Mouse (Mus musculus) kidney, embryonic 15.5 days (tissue): ENCODE data around the gene Tinagl1. TPM values are rescaled to one million over a fixed set of nuclear protein-coding genes. Genes with fewer than 3 reads are reported as not detected.

Source experiments
- ATAC-seq: fragments of 200-750 bp; cut with Nextera tagmentation; replicated peaks from 2 replicates; pipeline ENCODE4 v1.8.0; 2017; ENCODE audit warnings: moderate TSS enrichment; ENCODE audit not compliant: low FRiP score
- H3K27ac ChIP-seq: fragments of 300-500 bp; sonication (generic); 2 replicates; pipeline ENCODE4 v1.5.1; 2015; ENCODE audit warnings: mild to moderate bottlenecking, inconsistent platforms
- H3K27me3 ChIP-seq: fragments of 300-500 bp; sonication (generic); 2 replicates; pipeline ENCODE4 v1.6.1; 2015; ENCODE audit warnings: inconsistent platforms
- H3K36me3 ChIP-seq: fragments of 300-500 bp; sonication (generic); 2 replicates; pipeline ENCODE4 v1.6.1; 2015; ENCODE audit warnings: inconsistent platforms
- H3K4me1 ChIP-seq: fragments of 300-500 bp; sonication (generic); 2 replicates; pipeline ENCODE4 v1.6.1; 2015; ENCODE audit warnings: inconsistent platforms
- H3K4me2 ChIP-seq: fragments of 300-500 bp; sonication (generic); 2 replicates; pipeline ENCODE4 v1.6.1; 2015; ENCODE audit warnings: moderate library complexity, mild to moderate bottlenecking, inconsistent platforms
- H3K4me3 ChIP-seq: fragments of 300-500 bp; sonication (generic); replicated peaks from 2 replicates; pipeline ENCODE4 v1.5.1; 2015; ENCODE audit warnings: mild to moderate bottlenecking, inconsistent platforms
- H3K9ac ChIP-seq: fragments of 300-500 bp; sonication (generic); 2 replicates; pipeline ENCODE4 v1.6.1; 2015; ENCODE audit warnings: mild to moderate bottlenecking, inconsistent platforms
- H3K9me3 ChIP-seq: fragments of 300-500 bp; sonication (generic); replicated peaks from 2 replicates; pipeline ENCODE4 v1.6.1; 2016; ENCODE audit warnings: inconsistent platforms
- WGBS: fragments of 180-500 bp; shearing (Covaris S2); methylation state at CpG from one replicate; pipeline ENCODE4 v1.1.7; 2015; ENCODE audit warnings: mixed read lengths; 5-methylcytosine and 5-hydroxymethylcytosine counted together
- polyA plus RNA-seq: library from polyadenylated mRNA; unstranded; fragments of >200 nt; fragmentation: Nextera tagmentation; extraction: Ambion mirVana; gene quantifications from 2 replicates; pipeline ENCODE4 v1.2.1, GENCODE M21; 2015

Gene Tinagl1
- polyA plus RNA-seq, 1 experiment from 2014 or later, result 62.7 TPM

DNA sequence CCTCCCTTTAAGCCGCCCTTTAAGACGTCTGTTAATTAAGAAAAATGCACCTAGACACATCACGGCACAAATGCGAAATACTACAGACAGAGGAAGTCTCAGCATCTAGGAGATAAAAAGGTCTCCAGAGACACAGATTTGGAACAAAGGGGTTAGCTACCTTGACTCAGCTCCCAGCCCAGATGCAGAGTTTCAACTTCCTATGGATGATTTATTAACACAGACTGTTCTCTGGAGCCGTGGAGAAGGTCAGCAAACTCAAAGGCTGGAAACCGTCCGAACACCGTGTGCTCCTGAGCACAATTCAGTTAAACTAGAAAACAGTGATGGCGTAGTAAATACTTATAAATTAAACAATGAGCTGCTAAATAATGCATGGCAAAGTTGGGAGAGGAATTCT, 17.3 kb upstream of the Tinagl1 start:
- no peak for ATAC-seq
- no peaks in the 10 kb centered on the region for H3K9me3 ChIP-seq
- no peak overlapping the region for H3K4me2 ChIP-seq
- WGBS, result 16% methylated on average over 9 of the region's 9 CpGs
- no peak overlapping the region for H3K27ac ChIP-seq
- no peak overlapping the region for H3K4me3 ChIP-seq
- H3K27me3 ChIP-seq, result peaks cover 18% of the 10 kb centered on the region; the same call in 1 of the 2 replicates
- no peak overlapping the region for H3K9ac ChIP-seq
- H3K36me3 ChIP-seq, result no peaks in the 10 kb centered on the region
- peaks cover 14% of the 10 kb centered on the region for H3K4me1 ChIP-seq

DNA sequence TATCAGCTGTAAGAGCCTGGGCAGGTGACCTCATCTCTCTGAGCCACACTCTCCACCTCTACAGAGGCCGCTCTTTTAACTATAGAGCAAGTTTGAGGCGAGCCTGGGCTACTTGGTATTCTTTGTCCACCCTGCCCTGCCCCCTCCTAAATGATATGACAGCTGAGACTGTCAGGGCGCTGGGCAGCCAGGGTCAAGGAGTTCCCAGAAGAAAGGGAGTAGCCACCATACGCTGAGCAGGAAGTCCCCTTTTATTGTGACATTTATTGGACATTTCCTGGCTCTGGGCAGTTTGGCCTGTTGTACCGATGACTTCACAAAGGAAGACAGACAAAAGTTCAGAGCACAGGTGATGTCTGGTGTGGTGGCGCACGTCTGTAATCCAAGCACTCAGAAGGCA, 14.7 kb upstream of the Tinagl1 start:
- H3K27ac ChIP-seq, result no peak overlapping the region
- H3K4me2 ChIP-seq, result no peak overlapping the region
- peaks cover 22% of the 10 kb centered on the region for H3K4me1 ChIP-seq
- no peaks in the 10 kb centered on the region for H3K9me3 ChIP-seq
- WGBS, result 52% methylated on average over 7 of the region's 7 CpGs
- peaks cover 23% of the 10 kb centered on the region; the same call in 1 of the 2 replicates for H3K27me3 ChIP-seq
- H3K36me3 ChIP-seq, result no peaks in the 10 kb centered on the region
- no peak overlapping the region for H3K4me3 ChIP-seq
- H3K9ac ChIP-seq, result no peak overlapping the region
- 0 out of 2 replicates have a peak, but pooled peaks have one; percentile 29 for ATAC-seq

DNA sequence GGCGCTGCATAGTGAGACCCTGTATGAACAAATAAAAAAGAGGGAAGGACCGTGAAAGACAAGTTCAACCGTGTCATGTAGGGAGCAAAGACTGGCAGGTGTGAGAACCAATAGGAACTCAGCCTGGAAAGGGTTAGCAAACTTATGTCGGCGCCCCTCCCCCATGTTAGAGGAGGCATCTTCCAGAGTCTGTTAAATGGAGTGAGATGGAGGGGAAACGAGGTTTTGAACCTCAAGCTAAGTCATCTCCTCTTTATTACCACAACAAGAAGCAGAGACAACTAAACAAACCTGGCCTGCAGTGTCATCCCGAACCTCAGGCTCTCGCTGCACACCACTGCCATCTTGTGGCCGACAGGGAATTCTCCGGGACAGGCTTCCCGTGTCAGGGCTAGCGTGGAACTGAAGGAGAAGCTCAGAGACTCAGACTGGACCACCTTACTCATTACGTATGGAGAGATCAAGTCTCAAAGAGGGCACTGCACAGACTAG, 13.9 kb upstream of the Tinagl1 start:
- Histone ChIP-seq H3K27ac (no peak overlapping the region), H3K36me3 (no peaks in the 10 kb centered on the region), H3K4me2 (peak overlapping the region; percentile 44; the same call in 1 of the 2 replicates), H3K4me1 (peaks cover 22% of the 10 kb centered on the region), H3K9me3 (no peaks in the 10 kb centered on the region), H3K4me3 (no peak overlapping the region; the same call in 1 of the 2 replicates), H3K27me3 (peaks cover 21% of the 10 kb centered on the region; the same call in 1 of the 2 replicates), H3K9ac (no peak overlapping the region)
- WGBS, result 5% methylated on average over 13 of the region's 13 CpGs
- ATAC-seq, result no peak; the same call in none of the 2 replicates

DNA sequence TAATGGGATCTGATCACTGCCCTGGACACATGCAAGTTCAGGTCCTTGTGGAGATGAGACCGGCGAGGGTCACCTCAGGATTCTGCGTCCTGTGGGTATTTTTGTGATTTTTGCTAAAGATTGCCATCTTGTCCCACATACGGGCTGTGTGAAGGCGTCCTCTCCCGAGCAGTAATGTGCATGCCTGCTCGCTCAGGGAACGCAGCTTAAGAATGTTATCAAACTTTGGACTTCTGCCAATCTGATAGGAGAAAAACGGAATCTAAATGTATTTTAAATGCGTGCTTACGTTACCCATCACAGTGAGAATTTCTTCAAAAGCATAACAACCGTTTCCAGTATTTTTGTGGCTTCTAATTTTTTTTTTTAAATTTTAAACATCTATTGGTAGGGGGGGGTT, 12.0 kb upstream of the Tinagl1 start:
- WGBS, result 68% methylated on average over 12 of the region's 12 CpGs
- no peaks in the 10 kb centered on the region for H3K9me3 ChIP-seq
- no peak for ATAC-seq
- peaks cover 23% of the 10 kb centered on the region for H3K4me1 ChIP-seq
- H3K4me2 ChIP-seq, result no peak overlapping the region
- H3K27ac ChIP-seq, result no peak overlapping the region
- no peak overlapping the region for H3K4me3 ChIP-seq
- H3K27me3 ChIP-seq, result peaks cover 21% of the 10 kb centered on the region; the same call in 1 of the 2 replicates
- H3K9ac ChIP-seq, result no peak overlapping the region
- H3K36me3 ChIP-seq, result no peaks in the 10 kb centered on the region

DNA sequence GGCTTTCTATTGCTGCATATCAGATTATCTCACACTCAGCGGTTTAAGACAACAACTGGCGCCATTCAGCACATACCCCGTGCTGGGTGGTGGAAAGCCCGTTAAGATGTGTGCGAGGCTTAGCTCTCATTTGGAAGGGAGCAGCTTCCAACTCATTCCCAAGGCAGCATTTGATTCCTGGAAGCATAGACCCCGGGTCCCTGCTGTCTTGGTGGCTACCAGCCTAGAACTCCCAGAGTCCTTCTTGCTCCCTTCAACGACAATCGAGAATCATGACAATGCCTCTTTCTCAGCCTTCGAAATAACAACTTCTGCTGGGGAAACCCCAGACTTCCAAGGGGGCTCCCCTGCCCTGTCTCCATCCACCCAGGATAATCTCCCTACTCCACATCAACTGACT, 11.5 kb upstream of the Tinagl1 start:
- Histone ChIP-seq H3K4me1 (peaks cover 24% of the 10 kb centered on the region), H3K9me3 (no peaks in the 10 kb centered on the region), H3K27me3 (peaks cover 22% of the 10 kb centered on the region; the same call in 1 of the 2 replicates), H3K36me3 (no peaks in the 10 kb centered on the region), H3K4me3 (no peak overlapping the region), H3K9ac (no peak overlapping the region), H3K27ac (no peak overlapping the region), H3K4me2 (no peak overlapping the region)
- WGBS, result 75% methylated on average over 9 of the region's 9 CpGs
- ATAC-seq, result no peak

DNA sequence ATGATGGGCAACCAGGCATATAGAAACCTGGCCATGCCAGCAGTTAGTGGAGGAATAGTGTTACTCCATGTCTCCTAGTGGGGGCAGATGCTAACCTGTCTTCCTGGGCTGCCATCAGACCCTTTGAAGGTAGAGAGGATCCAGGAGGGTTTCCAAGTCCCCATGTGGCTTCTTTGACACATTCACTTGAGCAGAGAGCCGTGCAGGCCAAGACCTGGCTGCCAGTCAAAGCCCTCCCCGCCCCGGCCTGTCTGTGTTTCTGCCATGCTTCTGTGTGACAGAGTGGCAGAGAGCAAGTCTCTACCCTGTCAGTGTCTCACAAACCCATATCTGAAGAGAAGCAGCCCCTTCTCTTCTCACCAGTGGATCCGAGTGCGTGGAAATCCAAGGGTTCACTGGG, 9.0 kb upstream of the Tinagl1 start:
- Histone ChIP-seq H3K36me3 (no peaks in the 10 kb centered on the region), H3K4me2 (no peak overlapping the region), H3K27me3 (0 out of 2 replicates have a peak, but pooled peaks cover 16% of the 10 kb centered on the region), H3K9ac (no peak overlapping the region), H3K27ac (no peak overlapping the region), H3K9me3 (no peaks in the 10 kb centered on the region), H3K4me3 (no peak overlapping the region), H3K4me1 (peaks cover 25% of the 10 kb centered on the region)
- no peak for ATAC-seq
- WGBS, result 93% methylated on average over 5 of the region's 5 CpGs

DNA sequence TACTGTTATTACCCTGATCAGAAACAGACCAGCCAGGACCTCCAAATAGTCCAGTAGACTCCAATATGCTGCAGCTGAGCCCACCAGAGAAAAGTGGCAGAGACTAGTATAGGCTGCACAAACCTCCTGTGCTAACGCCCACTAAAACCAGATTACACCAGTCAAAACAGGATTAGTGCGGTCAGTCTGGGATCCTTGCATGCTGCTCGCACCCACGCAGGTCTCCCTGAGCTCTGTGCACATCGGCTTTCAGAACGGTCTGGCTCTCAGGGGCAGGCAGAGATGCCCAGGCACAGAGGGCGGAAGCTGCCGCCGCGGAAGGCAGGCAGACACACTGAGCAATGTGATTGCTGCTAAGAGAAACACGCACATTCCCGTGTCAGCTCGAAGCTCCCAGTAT, 8.1 kb upstream of the Tinagl1 start:
- Histone ChIP-seq H3K9ac (no peak overlapping the region), H3K27me3 (0 out of 2 replicates have a peak, but pooled peaks cover 16% of the 10 kb centered on the region), H3K9me3 (no peaks in the 10 kb centered on the region), H3K4me2 (no peak overlapping the region), H3K27ac (no peak overlapping the region), H3K36me3 (no peaks in the 10 kb centered on the region), H3K4me1 (peaks cover 21% of the 10 kb centered on the region), H3K4me3 (no peak overlapping the region)
- WGBS, result 82% methylated on average over 13 of the region's 13 CpGs
- no peak for ATAC-seq

DNA sequence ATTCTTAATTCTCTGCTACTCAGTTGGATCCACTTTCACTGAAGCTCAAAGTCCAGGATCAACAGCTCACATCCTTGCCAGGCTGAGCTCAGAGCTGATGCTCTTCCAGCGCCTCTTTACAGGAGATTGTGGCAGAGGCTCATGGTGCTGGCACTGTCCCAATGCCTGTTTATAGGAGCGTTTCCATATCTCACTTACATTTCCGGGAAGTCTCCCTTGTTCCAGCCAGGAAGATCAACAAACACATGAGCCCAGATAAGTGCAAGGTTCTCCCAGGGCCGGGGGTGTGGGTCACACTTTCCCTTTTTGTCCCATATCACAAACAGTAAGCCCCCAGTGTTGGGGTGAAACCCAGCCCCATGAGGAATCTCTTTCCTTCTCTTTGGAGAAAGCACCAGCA, 7.0 kb upstream of the Tinagl1 start:
- no peak overlapping the region for H3K4me2 ChIP-seq
- H3K9ac ChIP-seq, result no peak overlapping the region
- no peaks in the 10 kb centered on the region for H3K9me3 ChIP-seq
- 0 out of 2 replicates have a peak, but pooled peaks cover 16% of the 10 kb centered on the region for H3K27me3 ChIP-seq
- 0 out of 2 replicates have a peak overlapping the region, but pooled peaks have one; percentile 18 for H3K27ac ChIP-seq
- peaks cover 29% of the 10 kb centered on the region for H3K4me1 ChIP-seq
- WGBS, result 55% methylated on average over 4 of the region's 4 CpGs
- no peaks in the 10 kb centered on the region for H3K36me3 ChIP-seq
- no peak overlapping the region for H3K4me3 ChIP-seq
- ATAC-seq, result no peak

DNA sequence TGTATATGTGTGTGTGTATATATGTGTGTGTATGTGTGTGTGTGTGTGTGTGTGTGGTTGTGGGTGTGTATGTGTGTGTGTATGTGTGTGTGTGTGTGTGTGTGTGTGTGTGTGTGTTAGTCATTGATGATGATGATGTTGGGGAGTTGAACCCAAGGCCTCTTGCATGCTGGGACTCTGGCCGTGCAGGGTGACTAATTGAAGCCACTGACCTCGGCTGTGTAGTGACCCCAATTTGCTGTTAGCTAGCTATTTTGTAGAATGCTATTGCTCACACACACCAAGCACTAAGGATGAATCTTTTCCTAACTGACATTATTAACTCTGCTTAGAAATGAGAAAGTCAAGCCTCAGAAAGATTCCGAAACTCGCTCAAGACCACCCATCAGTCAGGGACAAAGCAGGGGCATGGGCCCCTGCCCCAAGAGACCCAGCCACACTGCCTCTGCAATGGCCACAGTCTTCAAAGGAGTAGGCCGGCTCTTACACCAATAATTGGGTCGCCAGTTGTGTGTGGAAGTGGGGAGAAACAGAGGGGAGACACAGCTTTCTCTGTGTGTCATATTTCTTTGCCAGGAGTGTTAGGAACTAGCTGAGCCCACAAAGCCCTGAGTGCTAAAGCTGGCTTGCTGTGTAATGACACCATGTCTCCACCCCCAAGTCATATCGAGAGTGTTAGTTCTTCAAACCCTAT, 6.1 kb upstream of the Tinagl1 start:
- H3K27ac ChIP-seq, result no peak overlapping the region
- H3K9ac ChIP-seq, result no peak overlapping the region
- H3K4me2 ChIP-seq, result no peak overlapping the region
- H3K4me3 ChIP-seq, result no peak overlapping the region
- no peaks in the 10 kb centered on the region for H3K36me3 ChIP-seq
- H3K27me3 ChIP-seq, result 0 out of 2 replicates have a peak, but pooled peaks cover 8% of the 10 kb centered on the region
- H3K9me3 ChIP-seq, result no peaks in the 10 kb centered on the region
- WGBS, result 72% methylated on average over 7 of the region's 7 CpGs
- H3K4me1 ChIP-seq, result peaks cover 33% of the 10 kb centered on the region
- no peak for ATAC-seq

DNA sequence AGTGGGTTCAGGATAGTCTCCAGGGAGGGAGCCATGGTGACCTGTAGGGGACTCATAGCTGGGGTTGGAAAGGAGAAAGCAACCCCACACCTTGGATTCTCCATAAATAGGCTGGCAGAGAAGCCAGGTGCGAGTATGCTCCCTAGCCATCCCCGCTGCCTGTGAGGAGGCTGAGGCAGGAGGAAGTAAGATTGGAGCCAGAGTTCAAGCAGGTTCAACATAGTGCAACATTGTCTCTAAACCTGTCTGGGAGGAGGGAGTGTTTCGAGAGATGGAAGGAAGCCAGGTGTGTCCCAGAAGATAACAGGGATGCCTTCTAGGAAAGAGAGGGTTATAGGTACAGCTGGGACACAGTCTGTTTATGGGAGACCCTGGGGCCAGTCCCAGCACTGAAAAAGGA, 5.0 kb upstream of the Tinagl1 start:
- WGBS, result 88% methylated on average over 3 of the region's 3 CpGs
- Histone ChIP-seq H3K36me3 (no peaks in the 10 kb centered on the region), H3K9me3 (no peaks in the 10 kb centered on the region), H3K4me1 (peaks cover 44% of the 10 kb centered on the region), H3K4me3 (no peak overlapping the region), H3K9ac (no peak overlapping the region), H3K27ac (no peak overlapping the region), H3K27me3 (peaks cover 11% of the 10 kb centered on the region; the same call in 1 of the 2 replicates), H3K4me2 (no peak overlapping the region)
- no peak for ATAC-seq

DNA sequence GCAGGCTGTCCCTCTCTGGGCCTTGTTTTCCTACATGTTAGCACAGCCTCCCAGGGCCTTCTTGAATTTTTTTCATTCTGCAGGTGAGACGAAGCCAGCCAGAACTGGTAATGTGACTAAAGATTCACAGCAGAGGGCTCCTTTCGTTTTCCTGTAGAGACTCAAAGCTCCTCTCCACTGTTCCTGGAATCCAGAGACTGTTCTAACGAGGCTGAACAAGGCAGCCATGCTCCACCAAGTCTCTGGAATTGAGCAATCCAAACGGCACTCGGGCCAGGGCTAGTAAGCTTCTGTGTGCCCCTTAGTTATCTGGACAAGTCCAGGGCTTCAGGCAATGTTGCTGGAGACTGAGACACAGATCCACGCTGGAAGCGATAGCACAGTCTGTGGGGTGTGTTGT, 2.6 kb upstream of the Tinagl1 start:
- no peaks in the 10 kb centered on the region for H3K36me3 ChIP-seq
- 52% methylated on average over 7 of the region's 7 CpGs for WGBS
- H3K9me3 ChIP-seq, result no peaks in the 10 kb centered on the region
- no peak overlapping the region for H3K4me3 ChIP-seq
- H3K9ac ChIP-seq, result no peak overlapping the region
- peaks cover 65% of the 10 kb centered on the region for H3K4me1 ChIP-seq
- peaks cover 24% of the 10 kb centered on the region for H3K27me3 ChIP-seq
- peak overlapping the region; percentile 59 for H3K27ac ChIP-seq
- no peak overlapping the region for H3K4me2 ChIP-seq
- no peak for ATAC-seq

DNA sequence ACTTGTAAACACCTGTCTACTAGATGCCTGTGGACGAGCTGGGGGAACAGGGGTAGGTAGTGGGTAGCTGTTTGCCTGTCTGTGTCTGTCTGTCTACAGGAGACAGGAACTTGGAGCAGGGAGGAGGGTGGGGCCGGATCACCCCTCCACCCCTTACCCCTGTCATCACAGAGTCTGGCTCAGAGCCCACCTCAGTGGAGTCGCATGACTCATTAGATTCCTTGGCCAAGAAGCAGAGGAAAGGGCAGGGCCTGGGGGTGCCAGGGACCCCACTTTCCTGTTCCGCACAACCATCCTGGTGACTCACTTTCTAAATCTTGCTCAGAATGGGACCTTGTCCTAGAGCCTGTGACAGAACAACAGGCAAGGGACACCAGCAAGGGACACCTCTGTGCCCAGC, 2.2 kb upstream of the Tinagl1 start:
- WGBS, result 59% methylated on average over 4 of the region's 4 CpGs

More for the DNA sequence above, 2.2 kb upstream of the Tinagl1 start:
- H3K36me3 ChIP-seq, result no peaks in the 10 kb centered on the region
- no peak overlapping the region for H3K9ac ChIP-seq
- peaks cover 24% of the 10 kb centered on the region for H3K27me3 ChIP-seq
- H3K4me3 ChIP-seq, result no peak overlapping the region
- no peaks in the 10 kb centered on the region for H3K9me3 ChIP-seq
- no peak overlapping the region for H3K4me2 ChIP-seq
- ATAC-seq, result no peak
- peak overlapping the region; percentile 59 for H3K27ac ChIP-seq
- peaks cover 67% of the 10 kb centered on the region for H3K4me1 ChIP-seq
